Mouse (Mus musculus) liver, embryonic 13.5 days (tissue): Measurements from ENCODE around the gene Poln. TPM values are rescaled to one million over a fixed set of nuclear protein-coding genes. Genes with fewer than 3 reads are reported as not detected.

Experiments
- ATAC-seq: fragments of 200-750 bp; cut with Nextera tagmentation; 2 replicates; pipeline ENCODE4 v1.8.0; 2017; ENCODE audit warnings: low read depth, mild to moderate bottlenecking, moderate number of reproducible peaks, moderate library complexity
- DNase-seq: peaks from one replicate; pipeline ENCODE4 v3.0.0; 2022
- H3K27ac ChIP-seq: fragments of 300-500 bp; sonication (generic); 2 replicates; pipeline ENCODE4 v1.5.1; 2015; ENCODE audit warnings: moderate library complexity, mild to moderate bottlenecking, inconsistent platforms
- H3K27me3 ChIP-seq: fragments of 300-500 bp; sonication (generic); 2 replicates; pipeline ENCODE4 v1.6.1; 2015; ENCODE audit warnings: mild to moderate bottlenecking, inconsistent platforms
- H3K36me3 ChIP-seq: fragments of 300-500 bp; sonication (generic); 2 replicates; pipeline ENCODE4 v1.6.1; 2015; ENCODE audit warnings: mild to moderate bottlenecking, inconsistent platforms
- H3K4me1 ChIP-seq: fragments of 300-500 bp; sonication (generic); replicated peaks from 2 replicates; pipeline ENCODE4 v1.6.1; 2015; ENCODE audit warnings: inconsistent platforms
- H3K4me2 ChIP-seq: fragments of 300-500 bp; sonication (generic); 2 replicates; pipeline ENCODE4 v1.6.1; 2015; ENCODE audit warnings: inconsistent platforms, mild to moderate bottlenecking, moderate library complexity
- H3K4me3 ChIP-seq: fragments of 300-500 bp; sonication (generic); replicated peaks from 2 replicates; pipeline ENCODE4 v1.5.1; 2015; ENCODE audit warnings: mild to moderate bottlenecking, inconsistent platforms
- H3K9ac ChIP-seq: fragments of 300-500 bp; sonication (generic); 2 replicates; pipeline ENCODE4 v1.6.1; 2015; ENCODE audit warnings: mild to moderate bottlenecking, inconsistent platforms
- H3K9me3 ChIP-seq: fragments of 300-500 bp; sonication (generic); replicated peaks from 2 replicates; pipeline ENCODE4 v1.6.1; 2016; ENCODE audit warnings: inconsistent platforms
- WGBS: fragments of 180-500 bp; shearing (Covaris S2); methylation state at CpG from one replicate; pipeline ENCODE4 v1.1.7; 2015; ENCODE audit not compliant: insufficient replicate concordance; 5-methylcytosine and 5-hydroxymethylcytosine counted together
- polyA plus RNA-seq: library from polyadenylated mRNA; unstranded; fragments of >200 nt; fragmentation: Nextera tagmentation; extraction: Ambion mirVana; gene quantifications from 2 replicates; pipeline ENCODE4 v1.2.1, GENCODE M21; 2015

The Poln gene
- polyA plus RNA-seq: 0.64 and 0.97 TPM in 2 replicates

- peaks cover 40% of the 10 kb centered on the region for H3K4me1 ChIP-seq
- WGBS: under 1% methylated on average over 57 of the region's 57 CpGs
- peak; percentile 99 for ATAC-seq
- peak within 1 kb of the TSS; percentile 89 for H3K4me3 ChIP-seq
- H3K4me2 ChIP-seq: peak within 1 kb of the TSS; percentile 77
- H3K27me3 ChIP-seq: no peaks in the 10 kb centered on the region
- H3K36me3 ChIP-seq: peaks cover 10% of the 10 kb centered on the region
- DNase-seq: peak; percentile 99
- peak within 1 kb of the TSS; percentile 94 for H3K27ac ChIP-seq
- no peaks in the 10 kb centered on the region for H3K9me3 ChIP-seq
- H3K9ac ChIP-seq: peak within 1 kb of the TSS; percentile 90
Observed at GRCm38 (mm10) chr5:34168950-34169891, at the start of gene Poln, which contains the start of gene Haus3. Gene Poln, minus strand, starts transcription at chr5:34169448. Gene Haus3, minus strand, starts transcription at chr5:34169527.

GRCm38 (mm10) chr5:34218672-34219071 is 49.4 kb upstream of the Poln start:
- no peak overlapping the region for H3K9ac ChIP-seq
- ATAC-seq (no peak), DNase-seq (no peak)
- no peaks in the 10 kb centered on the region for H3K4me1 ChIP-seq
- no peak overlapping the region for H3K4me3 ChIP-seq
- no peak overlapping the region for H3K4me2 ChIP-seq
- 33% methylated on average over 5 of the region's 5 CpGs for WGBS
- no peaks in the 10 kb centered on the region for H3K27me3 ChIP-seq
- no peak overlapping the region for H3K27ac ChIP-seq
- H3K36me3 ChIP-seq: no peaks in the 10 kb centered on the region
- no peaks in the 10 kb centered on the region for H3K9me3 ChIP-seq

- ATAC-seq (no peak), DNase-seq (no peak)
- no peaks in the 10 kb centered on the region for H3K36me3 ChIP-seq
- H3K9me3 ChIP-seq: no peaks in the 10 kb centered on the region
- H3K4me1 ChIP-seq: no peaks in the 10 kb centered on the region
- H3K27me3 ChIP-seq: no peaks in the 10 kb centered on the region
- no peak overlapping the region for H3K27ac ChIP-seq
- 55% methylated on average over 9 of the region's 9 CpGs for WGBS
- H3K9ac ChIP-seq: no peak overlapping the region
- H3K4me3 ChIP-seq: no peak overlapping the region
- H3K4me2 ChIP-seq: no peak overlapping the region
Observed at GRCm38 (mm10) chr5:34217756-34218155, 48.5 kb upstream of the Poln start.

GRCm38 (mm10) chr5:34216025-34216424 is 46.8 kb upstream of the Poln start:
- no peaks in the 10 kb centered on the region for H3K9me3 ChIP-seq
- 66% methylated on average over 7 of the region's 7 CpGs for WGBS

GRCm38 (mm10) chr5:34213659-34214058 is 44.4 kb upstream of the Poln start:
- no peaks in the 10 kb centered on the region for H3K36me3 ChIP-seq
- no peaks in the 10 kb centered on the region for H3K4me1 ChIP-seq
- no peak overlapping the region for H3K4me3 ChIP-seq
- ATAC-seq: no peak
- WGBS: 62% methylated on average over 8 of the region's 8 CpGs
- H3K27me3 ChIP-seq: no peaks in the 10 kb centered on the region
- no peaks in the 10 kb centered on the region for H3K9me3 ChIP-seq
- no peak overlapping the region for H3K9ac ChIP-seq
- H3K4me2 ChIP-seq: no peak overlapping the region
- H3K27ac ChIP-seq: no peak overlapping the region
- DNase-seq: no peak

More at GRCm38 (mm10) chr5:34216025-34216424, 46.8 kb upstream of the Poln start:
- Histone ChIP-seq H3K27me3 (no peaks in the 10 kb centered on the region), H3K4me3 (no peak overlapping the region), H3K4me1 (no peaks in the 10 kb centered on the region), H3K9ac (no peak overlapping the region), H3K4me2 (no peak overlapping the region), H3K27ac (no peak overlapping the region), H3K36me3 (no peaks in the 10 kb centered on the region)
- DNase-seq (no peak), ATAC-seq (no peak)

GRCm38 (mm10) chr5:34210279-34210678 is 41.0 kb upstream of the Poln start:
- Histone ChIP-seq H3K4me2 (no peak overlapping the region), H3K4me1 (no peaks in the 10 kb centered on the region; the same call in 1 of the 2 replicates), H3K9me3 (no peaks in the 10 kb centered on the region), H3K36me3 (no peaks in the 10 kb centered on the region), H3K27ac (no peak overlapping the region), H3K27me3 (no peaks in the 10 kb centered on the region), H3K4me3 (no peak overlapping the region), H3K9ac (no peak overlapping the region)
- ATAC-seq (peak; percentile 41; the same call in 1 of the 2 replicates), DNase-seq (peak; percentile 43)
- 0% methylated on average over 1 of the region's 1 CpGs for WGBS

GRCm38 (mm10) chr5:34207503-34207902 is 38.3 kb upstream of the Poln start:
- Histone ChIP-seq H3K27ac (no peak overlapping the region), H3K4me2 (no peak overlapping the region), H3K4me1 (no peaks in the 10 kb centered on the region; the same call in 1 of the 2 replicates), H3K9me3 (no peaks in the 10 kb centered on the region), H3K36me3 (no peaks in the 10 kb centered on the region), H3K27me3 (no peaks in the 10 kb centered on the region), H3K4me3 (no peak overlapping the region), H3K9ac (no peak overlapping the region)
- ATAC-seq: no peak
- 38% methylated on average over 3 of the region's 3 CpGs for WGBS
- no peak for DNase-seq

- H3K36me3 ChIP-seq: no peaks in the 10 kb centered on the region
- H3K4me3 ChIP-seq: no peak overlapping the region
- WGBS: 29% methylated on average over 2 of the region's 2 CpGs
- H3K27me3 ChIP-seq: no peaks in the 10 kb centered on the region
- H3K4me2 ChIP-seq: no peak overlapping the region
- H3K4me1 ChIP-seq: peaks cover 8% of the 10 kb centered on the region; the same call in 1 of the 2 replicates
- no peak overlapping the region for H3K27ac ChIP-seq
- no peak for DNase-seq
- no peak overlapping the region for H3K9ac ChIP-seq
- no peaks in the 10 kb centered on the region for H3K9me3 ChIP-seq
- ATAC-seq: no peak
Observed at GRCm38 (mm10) chr5:34205788-34206187, 36.5 kb upstream of the Poln start.

- Histone ChIP-seq H3K4me2 (no peak overlapping the region), H3K9ac (no peak overlapping the region), H3K27ac (no peak overlapping the region), H3K4me3 (no peak overlapping the region), H3K9me3 (no peaks in the 10 kb centered on the region), H3K4me1 (peaks cover 8% of the 10 kb centered on the region; the same call in 1 of the 2 replicates), H3K36me3 (no peaks in the 10 kb centered on the region), H3K27me3 (no peaks in the 10 kb centered on the region)
- ATAC-seq: no peak
- WGBS: 58% methylated on average over 2 of the region's 2 CpGs
- no peak for DNase-seq
Observed at GRCm38 (mm10) chr5:34204911-34205310, 35.7 kb upstream of the Poln start.

- H3K9me3 ChIP-seq: no peaks in the 10 kb centered on the region
- DNase-seq (no peak), ATAC-seq (no peak)
- no peak overlapping the region for H3K9ac ChIP-seq
- no peak overlapping the region for H3K4me3 ChIP-seq
- H3K27me3 ChIP-seq: no peaks in the 10 kb centered on the region
- H3K36me3 ChIP-seq: no peaks in the 10 kb centered on the region
- no peak overlapping the region for H3K4me2 ChIP-seq
- no peak overlapping the region for H3K27ac ChIP-seq
- peaks cover 8% of the 10 kb centered on the region; the same call in 1 of the 2 replicates for H3K4me1 ChIP-seq
- 63% methylated on average over 4 of the region's 4 CpGs for WGBS
Observed at GRCm38 (mm10) chr5:34202006-34202405, 32.8 kb upstream of the Poln start.

GRCm38 (mm10) chr5:34201396-34201795 is 32.1 kb upstream of the Poln start:
- H3K27ac ChIP-seq: no peak overlapping the region
- DNase-seq (no peak), ATAC-seq (no peak)
- H3K27me3 ChIP-seq: no peaks in the 10 kb centered on the region
- H3K9ac ChIP-seq: no peak overlapping the region
- no peak overlapping the region for H3K4me3 ChIP-seq
- no peaks in the 10 kb centered on the region for H3K36me3 ChIP-seq
- no peaks in the 10 kb centered on the region for H3K9me3 ChIP-seq
- no peak overlapping the region for H3K4me2 ChIP-seq
- WGBS: 51% methylated on average over 2 of the region's 2 CpGs
- peaks cover 8% of the 10 kb centered on the region; the same call in 1 of the 2 replicates for H3K4me1 ChIP-seq
